Mouse (Mus musculus): ENCODE results near the gene Cadps. TPM values are rescaled to one million over a fixed set of nuclear protein-coding genes. Genes with fewer than 3 reads are reported as not detected.
A peak's percentile ranks its signal among the peaks of the same experiment; 100 is the strongest.

Gene Cadps
- polyA plus RNA-seq, 1 experiment from 2014 or later = not detected

DNA sequence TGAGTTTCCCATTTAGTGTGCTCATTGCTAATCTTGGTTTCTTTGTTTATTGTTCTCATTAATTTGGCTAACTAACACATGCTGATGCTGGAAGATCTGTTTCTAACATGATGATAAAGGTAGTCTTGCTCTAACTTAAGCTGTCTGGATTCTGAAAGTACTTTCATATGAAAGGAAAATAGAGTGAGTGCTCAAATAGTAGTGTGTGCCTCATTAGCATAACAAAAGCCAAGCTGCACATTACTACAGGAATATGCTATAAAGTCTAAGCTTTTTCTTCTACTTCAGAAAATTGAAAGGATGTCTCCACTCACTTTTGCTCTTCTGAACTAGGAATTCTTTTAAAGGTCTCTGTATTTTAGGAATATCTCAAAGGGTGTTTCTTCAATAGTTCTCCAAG, 15.4 kb upstream of the Cadps start:
- ATAC-seq = no peak
- Histone ChIP-seq H3K36me3 (replicated peaks; ENCODE audit: insufficient read depth, low read length) (no peaks in the 10 kb centered on the region), H3K9me3 (ENCODE audit: low read length) (no peaks in the 10 kb centered on the region), H3K27me3 (ENCODE audit: insufficient read depth, low read length) (no peaks in the 10 kb centered on the region), H3K4me3 (ENCODE audit: low read depth, low read length) (no peak overlapping the region), H3K4me1 (ENCODE audit: insufficient read depth) (no peaks in the 10 kb centered on the region), H3K4me2 (ENCODE audit: low read depth, low read length) (no peak overlapping the region), H3K9ac (replicated peaks) (no peak overlapping the region), H3K27ac (ENCODE audit: low read depth) (no peak overlapping the region)
- TF ChIP-seq CTCF (IDR thresholded peaks at IDR 0.05; ENCODE audit: low read depth) (no peak), EP300 (IDR thresholded peaks at IDR 0.05; ENCODE audit: low read depth) (no peak)
- no peak for DNase-seq

DNA sequence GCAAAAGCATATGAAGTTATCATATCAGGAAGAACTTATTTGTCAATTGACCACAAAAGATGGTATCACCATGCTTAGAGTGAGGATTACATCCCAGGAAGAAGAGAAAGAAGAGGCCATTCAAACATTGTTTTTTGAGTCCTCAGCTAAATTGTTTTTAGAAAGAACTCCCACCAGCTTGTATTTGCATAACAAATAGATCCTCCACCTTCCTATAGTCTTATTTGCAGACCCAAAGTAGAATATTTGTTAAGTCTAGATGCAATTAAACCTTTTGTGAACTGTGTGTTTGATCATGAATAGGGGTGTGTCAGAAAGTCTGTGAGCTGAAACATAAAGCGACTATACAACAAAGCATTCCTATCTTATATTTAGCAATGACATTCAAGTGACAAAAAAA, 15.0 kb upstream of the Cadps start:
- ATAC-seq = no peak
- no peak for DNase-seq
- no peaks in the 10 kb centered on the region for H3K4me1 ChIP-seq (ENCODE audit: insufficient read depth)
- H3K27me3 ChIP-seq (ENCODE audit: insufficient read depth, low read length) = no peaks in the 10 kb centered on the region
- H3K4me3 ChIP-seq (ENCODE audit: low read depth, low read length) = no peak overlapping the region
- WGBS (ENCODE audit: insufficient replicate concordance) = 22% methylated on average over 1 of the region's 1 CpGs
- H3K36me3 ChIP-seq (replicated peaks; ENCODE audit: insufficient read depth, low read length) = no peaks in the 10 kb centered on the region
- H3K9me3 ChIP-seq (ENCODE audit: low read length) = no peaks in the 10 kb centered on the region
- H3K4me2 ChIP-seq (ENCODE audit: low read depth, low read length) = no peak overlapping the region
- TF ChIP-seq EP300 (IDR thresholded peaks at IDR 0.05; ENCODE audit: low read depth) (no peak), CTCF (IDR thresholded peaks at IDR 0.05; ENCODE audit: low read depth) (no peak)
- H3K27ac ChIP-seq (ENCODE audit: low read depth) = no peak overlapping the region
- H3K9ac ChIP-seq (replicated peaks) = no peak overlapping the region

DNA sequence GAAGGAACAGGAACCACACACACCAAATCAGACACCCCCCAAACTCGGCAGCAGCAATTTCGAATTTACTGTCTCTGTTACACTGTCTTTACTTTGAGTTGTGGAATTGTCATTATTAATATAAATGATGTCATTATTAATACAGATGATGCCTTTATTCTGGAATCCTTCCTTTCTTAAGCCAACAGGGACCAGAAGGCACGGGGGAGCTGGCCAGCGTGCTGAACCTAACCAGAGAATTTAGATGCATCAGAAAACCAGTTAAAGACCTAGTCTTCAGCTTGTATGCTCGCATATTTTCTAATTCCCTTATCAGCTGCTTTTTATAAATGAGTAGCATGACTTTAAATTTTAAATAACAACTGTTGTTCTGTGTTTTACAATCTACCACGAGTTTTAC, 902 bp upstream of the Cadps start:
- Histone ChIP-seq H3K9ac (replicated peaks) (no peak overlapping the region), H3K36me3 (replicated peaks; ENCODE audit: insufficient read depth, low read length) (no peaks in the 10 kb centered on the region), H3K4me1 (ENCODE audit: insufficient read depth) (no peaks in the 10 kb centered on the region), H3K4me3 (ENCODE audit: low read depth, low read length) (no peak overlapping the region), H3K9me3 (ENCODE audit: low read length) (no peaks in the 10 kb centered on the region), H3K4me2 (ENCODE audit: low read depth, low read length) (no peak overlapping the region), H3K27ac (ENCODE audit: low read depth) (no peak overlapping the region), H3K27me3 (ENCODE audit: insufficient read depth, low read length) (peaks cover 29% of the 10 kb centered on the region)
- DNase-seq = peak; percentile 18
- TF ChIP-seq CTCF (IDR thresholded peaks at IDR 0.05; ENCODE audit: low read depth) = no peak
- TF ChIP-seq EP300 (IDR thresholded peaks at IDR 0.05; ENCODE audit: low read depth) = no peak
- WGBS (ENCODE audit: insufficient replicate concordance) = 11% methylated on average over 6 of the region's 6 CpGs
- ATAC-seq = no peak

DNA sequence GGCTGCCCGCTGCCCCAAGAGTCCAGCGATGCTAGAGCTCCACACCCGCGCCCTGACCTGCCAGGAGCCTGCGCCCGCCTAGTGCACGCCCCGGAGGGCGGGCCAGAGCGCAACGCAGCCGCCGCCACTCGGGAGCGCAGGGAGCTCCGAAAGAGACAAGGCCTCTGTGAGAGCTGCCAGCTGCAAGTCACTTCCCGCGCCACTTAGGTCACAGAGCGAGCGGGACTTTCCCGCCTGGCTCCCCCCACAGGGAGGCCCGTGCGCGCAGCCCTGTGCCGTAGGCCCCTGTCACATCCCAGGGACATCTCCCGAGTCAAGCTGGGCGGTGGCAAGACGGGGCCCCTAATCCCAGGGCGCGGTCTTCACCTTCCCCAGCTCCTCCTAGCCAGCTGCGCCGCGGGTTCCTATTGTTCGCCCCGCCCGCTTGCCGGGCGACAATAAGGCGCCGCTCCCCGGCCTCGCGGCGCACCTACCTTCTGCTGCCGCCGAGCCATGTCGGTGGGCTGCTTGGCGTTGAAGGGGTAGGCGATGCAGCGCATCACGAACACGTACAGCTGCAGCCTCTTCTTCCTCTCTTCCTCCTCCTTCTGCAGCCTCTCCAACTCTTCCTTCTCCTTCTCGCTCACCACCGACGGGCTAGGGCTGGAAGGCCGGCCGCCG, 918 bp downstream of the Cadps start:
- Histone ChIP-seq H3K27me3 (ENCODE audit: insufficient read depth, low read length) (peaks cover 29% of the 10 kb centered on the region), H3K9me3 (ENCODE audit: low read length) (no peaks in the 10 kb centered on the region), H3K27ac (ENCODE audit: low read depth) (no peak overlapping the region), H3K4me1 (ENCODE audit: insufficient read depth) (no peaks in the 10 kb centered on the region), H3K4me2 (ENCODE audit: low read depth, low read length) (no peak overlapping the region), H3K36me3 (replicated peaks; ENCODE audit: insufficient read depth, low read length) (no peaks in the 10 kb centered on the region), H3K9ac (replicated peaks) (no peak overlapping the region), H3K4me3 (ENCODE audit: low read depth, low read length) (no peak overlapping the region)
- ATAC-seq (no peak), DNase-seq (peak; percentile 12)
- TF ChIP-seq CTCF (IDR thresholded peaks at IDR 0.05; ENCODE audit: low read depth) (no peak), EP300 (IDR thresholded peaks at IDR 0.05; ENCODE audit: low read depth) (no peak)
- 1% methylated on average over 51 of the region's 58 CpGs for WGBS (ENCODE audit: insufficient replicate concordance)

DNA sequence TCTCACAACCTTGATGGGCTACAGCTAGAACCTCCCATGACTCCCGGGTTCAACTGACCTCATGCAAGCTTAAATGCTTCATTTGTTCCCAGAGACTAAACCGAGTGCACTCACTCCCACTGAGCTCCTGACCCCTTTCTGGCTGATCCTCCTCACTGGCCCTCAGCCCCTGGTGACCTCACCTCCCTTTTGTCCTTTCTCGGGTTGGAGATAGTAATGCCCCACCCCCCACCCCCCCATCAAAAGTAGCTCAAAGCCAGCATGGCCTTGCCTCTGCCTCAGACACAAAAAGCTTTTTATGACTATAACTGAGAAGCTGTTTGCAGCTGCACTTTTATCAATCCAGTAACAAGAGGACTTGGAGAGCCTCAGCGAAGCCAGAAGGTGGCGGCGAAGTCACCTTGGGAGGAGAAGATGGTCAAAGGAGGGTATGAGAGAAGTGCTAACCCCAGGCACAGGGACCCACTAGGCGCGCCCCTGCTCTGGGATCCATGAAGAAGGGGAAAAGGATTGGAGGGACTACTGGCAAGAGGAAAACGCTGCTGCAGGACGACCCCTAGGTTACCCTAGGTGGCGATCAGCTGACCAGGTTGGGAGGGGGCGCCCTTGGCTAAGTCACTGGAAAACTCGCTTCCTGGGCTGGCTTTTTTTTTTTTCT, 1.6 kb downstream of the Cadps start:
- H3K36me3 ChIP-seq (replicated peaks; ENCODE audit: insufficient read depth, low read length) = no peaks in the 10 kb centered on the region
- H3K4me2 ChIP-seq (ENCODE audit: low read depth, low read length) = no peak overlapping the region
- ATAC-seq (no peak), DNase-seq (no peak)
- 2% methylated on average over 13 of the region's 13 CpGs for WGBS (ENCODE audit: insufficient replicate concordance)
- TF ChIP-seq EP300 (IDR thresholded peaks at IDR 0.05; ENCODE audit: low read depth) (no peak), CTCF (IDR thresholded peaks at IDR 0.05; ENCODE audit: low read depth) (no peak)
- no peak overlapping the region for H3K27ac ChIP-seq (ENCODE audit: low read depth)
- H3K27me3 ChIP-seq (ENCODE audit: insufficient read depth, low read length) = peaks cover 29% of the 10 kb centered on the region
- no peak overlapping the region for H3K9ac ChIP-seq (replicated peaks)
- H3K4me1 ChIP-seq (ENCODE audit: insufficient read depth) = no peaks in the 10 kb centered on the region
- H3K9me3 ChIP-seq (ENCODE audit: low read length) = no peaks in the 10 kb centered on the region
- H3K4me3 ChIP-seq (ENCODE audit: low read depth, low read length) = no peak overlapping the region

DNA sequence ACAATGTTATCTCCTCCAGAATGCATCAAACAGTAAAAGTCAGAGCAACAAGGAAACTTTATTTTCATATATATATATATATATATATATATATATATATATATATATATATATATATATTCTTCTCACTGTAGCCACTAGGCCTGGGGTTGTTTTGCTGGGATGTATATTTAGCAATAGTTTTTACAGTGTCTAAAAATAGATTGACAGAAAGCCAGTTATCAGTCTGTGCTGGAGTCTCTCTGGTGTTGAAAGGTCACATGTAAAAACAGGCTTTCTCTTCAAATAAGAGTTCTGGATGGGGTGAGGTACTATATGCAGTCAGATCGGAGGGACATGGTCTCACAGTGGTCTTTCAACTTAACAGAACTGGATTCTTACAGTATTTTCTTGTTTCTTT, 2.7 kb downstream of the Cadps start:
- ATAC-seq = no peak

More for the DNA sequence above, 2.7 kb downstream of the Cadps start:
- Histone ChIP-seq H3K9ac (replicated peaks) (no peak overlapping the region), H3K27ac (ENCODE audit: low read depth) (no peak overlapping the region), H3K9me3 (ENCODE audit: low read length) (no peaks in the 10 kb centered on the region), H3K4me1 (ENCODE audit: insufficient read depth) (no peaks in the 10 kb centered on the region), H3K4me3 (ENCODE audit: low read depth, low read length) (no peak overlapping the region), H3K36me3 (replicated peaks; ENCODE audit: insufficient read depth, low read length) (no peaks in the 10 kb centered on the region), H3K4me2 (ENCODE audit: low read depth, low read length) (no peak overlapping the region), H3K27me3 (ENCODE audit: insufficient read depth, low read length) (peaks cover 29% of the 10 kb centered on the region)
- TF ChIP-seq CTCF (IDR thresholded peaks at IDR 0.05; ENCODE audit: low read depth) = no peak
- TF ChIP-seq EP300 (IDR thresholded peaks at IDR 0.05; ENCODE audit: low read depth) = no peak
- DNase-seq = no peak
- WGBS (ENCODE audit: insufficient replicate concordance) = 61% methylated on average over 1 of the region's 1 CpGs

Data from liver, postnatal 0 days (tissue).